Mouse (Mus musculus): Measurements from ENCODE around the gene Cd3eap. TPM values are rescaled to one million over a fixed set of nuclear protein-coding genes. Genes with fewer than 3 reads are reported as not detected.

The Cd3eap gene
- polyA plus RNA-seq, 1 experiment from 2014 or later = 17.6 TPM

- no peak overlapping the region for H3K4me2 ChIP-seq
- no peaks in the 10 kb centered on the region for H3K4me1 ChIP-seq (ENCODE audit: control insufficient read depth, insufficient read depth, low read length)
- no peaks in the 10 kb centered on the region for H3K27me3 ChIP-seq (ENCODE audit: control insufficient read depth, insufficient read depth, low read length)
- H3K27ac ChIP-seq (ENCODE audit: low read depth, low read length) = no peak overlapping the region
- no peaks in the 10 kb centered on the region for H3K9me3 ChIP-seq (replicated peaks; ENCODE audit: control insufficient read depth, low read length)
- ATAC-seq (replicated peaks; ENCODE audit: insufficient number of reproducible peaks, low FRiP score, low TSS enrichment) = no peak
- H3K36me3 ChIP-seq (ENCODE audit: control insufficient read depth, insufficient read depth, low read length) = peaks cover 52% of the 10 kb centered on the region
- H3K4me3 ChIP-seq (ENCODE audit: low read depth, low read length) = no peak overlapping the region
- WGBS (ENCODE audit: insufficient replicate concordance) = 76% methylated on average over 10 of the region's 10 CpGs
- H3K9ac ChIP-seq (ENCODE audit: low read depth, low read length) = no peak overlapping the region
Measured at GRCm38 (mm10) chr7:19388699-19389413, 29.6 kb upstream of the Cd3eap start.

- Histone ChIP-seq H3K9ac (ENCODE audit: low read depth, low read length) (no peak overlapping the region), H3K27me3 (ENCODE audit: control insufficient read depth, insufficient read depth, low read length) (no peaks in the 10 kb centered on the region), H3K36me3 (ENCODE audit: control insufficient read depth, insufficient read depth, low read length) (peaks cover 20% of the 10 kb centered on the region), H3K9me3 (replicated peaks; ENCODE audit: control insufficient read depth, low read length) (no peaks in the 10 kb centered on the region), H3K4me3 (ENCODE audit: low read depth, low read length) (no peak overlapping the region), H3K4me1 (ENCODE audit: control insufficient read depth, insufficient read depth, low read length) (peaks cover 7% of the 10 kb centered on the region; the same call in 1 of the 2 replicates), H3K27ac (ENCODE audit: low read depth, low read length) (no peak overlapping the region), H3K4me2 (no peak overlapping the region)
- WGBS (ENCODE audit: insufficient replicate concordance) = 83% methylated on average over 9 of the region's 9 CpGs
- no peak for ATAC-seq (replicated peaks; ENCODE audit: insufficient number of reproducible peaks, low FRiP score, low TSS enrichment)
Measured at GRCm38 (mm10) chr7:19383708-19384107, 24.4 kb upstream of the Cd3eap start.

DNA sequence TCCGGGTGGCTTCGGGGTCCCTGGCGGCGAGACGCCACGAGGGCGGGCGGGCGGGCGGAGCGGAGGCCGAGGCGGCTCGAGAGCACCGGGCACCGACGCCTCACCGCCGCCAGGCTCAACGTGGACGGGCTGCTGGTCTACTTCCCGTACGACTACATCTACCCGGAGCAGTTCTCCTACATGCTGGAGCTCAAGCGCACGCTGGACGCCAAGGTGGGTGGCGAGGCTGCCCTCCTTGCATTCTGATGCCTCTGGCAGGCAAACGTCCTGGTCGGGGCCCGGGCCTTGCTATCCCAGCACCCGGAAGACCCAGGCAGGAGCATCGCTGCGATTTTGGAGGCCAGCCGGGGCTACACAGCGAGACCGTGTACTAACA lies 22.9 kb upstream of the Cd3eap start:
- peaks cover 16% of the 10 kb centered on the region for H3K36me3 ChIP-seq (ENCODE audit: control insufficient read depth, insufficient read depth, low read length)
- H3K27ac ChIP-seq (ENCODE audit: low read depth, low read length) = 0 out of 2 replicates have a peak overlapping the region, but pooled peaks have one; percentile 15
- peak overlapping the region; percentile 83 for H3K9ac ChIP-seq (ENCODE audit: low read depth, low read length)
- peak overlapping the region; percentile 95 for H3K4me2 ChIP-seq
- peak; percentile 40; the same call in 1 of the 2 replicates for ATAC-seq (replicated peaks; ENCODE audit: insufficient number of reproducible peaks, low FRiP score, low TSS enrichment)
- H3K4me1 ChIP-seq (ENCODE audit: control insufficient read depth, insufficient read depth, low read length) = peaks cover 7% of the 10 kb centered on the region; the same call in 1 of the 2 replicates
- H3K27me3 ChIP-seq (ENCODE audit: control insufficient read depth, insufficient read depth, low read length) = no peaks in the 10 kb centered on the region
- H3K4me3 ChIP-seq (ENCODE audit: low read depth, low read length) = peak overlapping the region; percentile 92
- under 1% methylated on average over 23 of the region's 37 CpGs for WGBS (ENCODE audit: insufficient replicate concordance)
- no peaks in the 10 kb centered on the region for H3K9me3 ChIP-seq (replicated peaks; ENCODE audit: control insufficient read depth, low read length)

DNA sequence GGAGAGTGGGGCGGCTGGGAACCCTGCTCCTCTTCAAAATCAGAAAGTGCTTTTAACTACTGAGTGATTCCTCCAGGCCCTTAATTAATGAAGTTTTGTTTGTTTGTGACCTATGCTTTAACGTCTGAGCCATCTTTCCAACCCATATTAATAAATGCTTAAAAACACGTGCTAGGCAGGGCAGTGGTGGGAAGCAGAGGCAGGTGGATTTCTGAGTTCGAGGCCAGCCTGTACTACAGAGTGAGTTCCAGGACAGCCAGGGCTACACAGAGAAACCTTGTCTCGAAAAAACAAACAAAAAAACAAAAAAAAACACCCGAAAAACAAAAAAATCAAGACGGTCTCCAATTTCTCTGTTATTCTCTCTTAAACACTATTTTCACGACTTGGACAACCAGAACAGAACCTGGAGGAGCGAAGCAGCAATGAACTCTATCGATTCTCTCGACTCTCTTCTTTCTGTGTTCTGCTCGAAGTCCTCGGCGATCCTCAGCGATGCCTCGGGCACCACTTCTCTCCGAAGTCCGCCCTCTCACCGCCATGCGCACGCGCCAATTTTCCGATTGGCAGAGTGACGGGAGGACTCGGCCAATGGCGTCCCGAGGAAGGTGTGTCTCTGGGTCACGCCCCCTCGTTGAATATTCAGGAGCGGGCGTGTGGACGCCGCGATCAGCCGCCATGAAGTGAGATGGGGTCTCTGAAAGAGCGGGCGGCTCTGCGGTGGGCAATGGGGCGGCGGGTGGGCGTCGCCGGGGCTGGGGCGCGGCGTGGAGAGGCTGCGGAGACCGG lies 22.3 kb upstream of the Cd3eap start, which contains the start of gene Ercc2:
TSS of gene Ercc2 (plus strand) at position 634 of the 789 bp plus-strand sequence.
- peaks cover 15% of the 10 kb centered on the region for H3K36me3 ChIP-seq (ENCODE audit: control insufficient read depth, insufficient read depth, low read length)
- H3K4me3 ChIP-seq (ENCODE audit: low read depth, low read length) = peak within 1 kb of the TSS; percentile 92
- H3K27me3 ChIP-seq (ENCODE audit: control insufficient read depth, insufficient read depth, low read length) = no peaks in the 10 kb centered on the region
- no peaks in the 10 kb centered on the region for H3K9me3 ChIP-seq (replicated peaks; ENCODE audit: control insufficient read depth, low read length)
- peak within 1 kb of the TSS; percentile 95 for H3K4me2 ChIP-seq
- ATAC-seq (replicated peaks; ENCODE audit: insufficient number of reproducible peaks, low FRiP score, low TSS enrichment) = peak; percentile 92
- 0 out of 2 replicates have a peak within 1 kb of the TSS, but pooled peaks have one; percentile 15 for H3K27ac ChIP-seq (ENCODE audit: low read depth, low read length)
- WGBS (ENCODE audit: insufficient replicate concordance) = 5% methylated on average over 48 of the region's 48 CpGs
- peak within 1 kb of the TSS; percentile 83 for H3K9ac ChIP-seq (ENCODE audit: low read depth, low read length)
- peaks cover 7% of the 10 kb centered on the region; the same call in 1 of the 2 replicates for H3K4me1 ChIP-seq (ENCODE audit: control insufficient read depth, insufficient read depth, low read length)

GRCm38 (mm10) chr7:19378049-19378448 lies 18.8 kb upstream of the Cd3eap start:
- H3K9ac ChIP-seq (ENCODE audit: low read depth, low read length) = no peak overlapping the region
- H3K4me3 ChIP-seq (ENCODE audit: low read depth, low read length) = no peak overlapping the region
- 48% methylated on average over 8 of the region's 8 CpGs for WGBS (ENCODE audit: insufficient replicate concordance)
- peaks cover 7% of the 10 kb centered on the region; the same call in 1 of the 2 replicates for H3K4me1 ChIP-seq (ENCODE audit: control insufficient read depth, insufficient read depth, low read length)
- H3K27ac ChIP-seq (ENCODE audit: low read depth, low read length) = no peak overlapping the region
- H3K4me2 ChIP-seq = no peak overlapping the region
- no peaks in the 10 kb centered on the region for H3K9me3 ChIP-seq (replicated peaks; ENCODE audit: control insufficient read depth, low read length)
- H3K27me3 ChIP-seq (ENCODE audit: control insufficient read depth, insufficient read depth, low read length) = no peaks in the 10 kb centered on the region
- ATAC-seq (replicated peaks; ENCODE audit: insufficient number of reproducible peaks, low FRiP score, low TSS enrichment) = no peak
- H3K36me3 ChIP-seq (ENCODE audit: control insufficient read depth, insufficient read depth, low read length) = peaks cover 2% of the 10 kb centered on the region; the same call in 1 of the 2 replicates

- WGBS (ENCODE audit: insufficient replicate concordance) = 77% methylated on average over 4 of the region's 4 CpGs
- Histone ChIP-seq H3K4me2 (no peak overlapping the region), H3K36me3 (ENCODE audit: control insufficient read depth, insufficient read depth, low read length) (peaks cover 6% of the 10 kb centered on the region), H3K9ac (ENCODE audit: low read depth, low read length) (no peak overlapping the region), H3K9me3 (replicated peaks; ENCODE audit: control insufficient read depth, low read length) (no peaks in the 10 kb centered on the region), H3K27me3 (ENCODE audit: control insufficient read depth, insufficient read depth, low read length) (no peaks in the 10 kb centered on the region), H3K4me1 (ENCODE audit: control insufficient read depth, insufficient read depth, low read length) (no peaks in the 10 kb centered on the region), H3K27ac (ENCODE audit: low read depth, low read length) (no peak overlapping the region), H3K4me3 (ENCODE audit: low read depth, low read length) (no peak overlapping the region)
- ATAC-seq (replicated peaks; ENCODE audit: insufficient number of reproducible peaks, low FRiP score, low TSS enrichment) = no peak
Measured at GRCm38 (mm10) chr7:19376019-19376418, 16.7 kb upstream of the Cd3eap start.

GRCm38 (mm10) chr7:19375368-19375767 lies 16.1 kb upstream of the Cd3eap start:
- Histone ChIP-seq H3K4me2 (no peak overlapping the region), H3K4me3 (ENCODE audit: low read depth, low read length) (no peak overlapping the region), H3K27ac (ENCODE audit: low read depth, low read length) (no peak overlapping the region), H3K9ac (ENCODE audit: low read depth, low read length) (no peak overlapping the region), H3K27me3 (ENCODE audit: control insufficient read depth, insufficient read depth, low read length) (no peaks in the 10 kb centered on the region; the same call in 1 of the 2 replicates), H3K4me1 (ENCODE audit: control insufficient read depth, insufficient read depth, low read length) (no peaks in the 10 kb centered on the region), H3K9me3 (replicated peaks; ENCODE audit: control insufficient read depth, low read length) (no peaks in the 10 kb centered on the region), H3K36me3 (ENCODE audit: control insufficient read depth, insufficient read depth, low read length) (peaks cover 6% of the 10 kb centered on the region)
- WGBS (ENCODE audit: insufficient replicate concordance) = 72% methylated on average over 14 of the region's 18 CpGs
- no peak for ATAC-seq (replicated peaks; ENCODE audit: insufficient number of reproducible peaks, low FRiP score, low TSS enrichment)

- H3K4me3 ChIP-seq (ENCODE audit: low read depth, low read length) = no peak overlapping the region
- peaks cover 6% of the 10 kb centered on the region for H3K36me3 ChIP-seq (ENCODE audit: control insufficient read depth, insufficient read depth, low read length)
- no peak overlapping the region for H3K4me2 ChIP-seq
- H3K27ac ChIP-seq (ENCODE audit: low read depth, low read length) = no peak overlapping the region
- no peak overlapping the region for H3K9ac ChIP-seq (ENCODE audit: low read depth, low read length)
- peaks cover 5% of the 10 kb centered on the region; the same call in 1 of the 2 replicates for H3K27me3 ChIP-seq (ENCODE audit: control insufficient read depth, insufficient read depth, low read length)
- no peak for ATAC-seq (replicated peaks; ENCODE audit: insufficient number of reproducible peaks, low FRiP score, low TSS enrichment)
- no peaks in the 10 kb centered on the region for H3K4me1 ChIP-seq (ENCODE audit: control insufficient read depth, insufficient read depth, low read length)
- no peaks in the 10 kb centered on the region for H3K9me3 ChIP-seq (replicated peaks; ENCODE audit: control insufficient read depth, low read length)
- WGBS (ENCODE audit: insufficient replicate concordance) = 98% methylated on average over 2 of the region's 2 CpGs
Measured at GRCm38 (mm10) chr7:19373367-19373766, 14.1 kb upstream of the Cd3eap start.

Measured in heart, embryonic 11.5 days (tissue).